Mouse (Mus musculus): Measurements from ENCODE around the gene Zfp385c. TPM values are rescaled to one million over a fixed set of nuclear protein-coding genes. Genes with fewer than 3 reads are reported as not detected.
"Not testable (repeated sequence)": the region's sequence is repeated elsewhere in the genome, so short reads cannot be mapped to it uniquely, and the experiment has no call there.

Gene Zfp385c
- total RNA-seq, 1 experiment from 2014 or later, result not detected

DNA sequence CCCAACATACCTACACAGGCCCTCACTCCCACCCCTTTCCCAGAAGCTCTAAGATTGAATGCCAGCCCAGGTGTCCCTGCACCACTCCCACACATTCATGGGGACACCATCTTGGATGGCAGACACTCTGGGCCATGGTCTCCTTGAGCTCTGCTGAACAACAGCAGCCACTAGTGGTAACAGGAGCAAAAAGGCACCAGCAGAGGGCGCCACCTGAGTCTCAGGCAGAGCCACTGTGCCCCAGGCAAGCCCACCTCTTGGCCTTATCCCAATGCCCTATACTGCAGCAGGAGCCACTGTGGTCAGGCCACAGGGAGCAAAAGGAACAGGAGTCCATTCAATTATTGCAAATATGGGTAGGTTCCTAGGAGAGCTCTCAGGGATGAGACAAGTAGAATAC lies 46.0 kb downstream of the Zfp385c start:
- no peak for ATAC-seq (ENCODE audit: extremely low read depth, insufficient number of reproducible peaks, low FRiP score, poor library complexity, severe bottlenecking)

DNA sequence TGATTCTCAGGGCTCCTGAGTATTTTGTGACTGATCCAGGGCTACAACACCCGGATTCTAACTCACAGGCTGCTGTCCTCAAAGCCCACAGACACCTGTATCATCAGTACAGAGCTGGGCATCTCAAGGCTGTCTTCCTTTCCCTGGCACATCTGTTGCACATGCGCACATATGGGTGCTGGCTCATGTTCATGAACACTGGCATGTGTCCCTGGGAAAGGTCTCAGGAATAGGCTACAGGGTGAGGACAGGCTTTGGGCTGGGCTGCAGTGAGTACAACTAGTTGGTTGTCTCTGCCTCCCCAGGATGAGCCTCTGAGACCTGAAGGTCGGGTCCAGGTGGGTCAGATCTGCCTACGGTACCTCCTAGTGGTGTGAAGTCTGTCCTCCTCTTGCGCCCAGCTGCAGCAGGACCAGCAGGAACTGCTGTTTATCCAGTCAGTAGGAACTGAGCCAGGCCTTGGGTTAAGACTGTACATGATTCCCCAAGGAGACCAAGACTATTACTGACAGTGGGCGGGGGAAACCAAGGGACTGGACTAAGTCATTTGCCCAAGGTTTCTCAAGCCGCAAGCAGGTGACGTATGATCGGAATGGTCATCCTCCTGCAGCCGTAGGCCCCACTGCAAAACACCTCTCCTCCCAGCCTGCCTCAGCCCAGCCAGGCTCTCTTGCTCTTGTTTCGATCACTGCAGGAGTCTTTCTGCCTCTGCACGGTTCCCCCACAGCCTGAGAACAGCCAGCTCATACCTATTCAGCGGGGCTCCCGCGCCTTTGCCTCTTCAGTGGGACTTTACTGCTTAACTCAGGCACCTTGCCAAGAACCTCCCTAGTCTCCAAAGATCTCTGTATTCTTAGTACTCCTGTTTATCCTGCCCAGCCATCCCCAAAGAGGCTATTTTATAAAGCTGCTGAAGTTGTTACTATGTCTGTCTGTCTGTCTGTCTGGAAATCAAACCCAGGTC lies 48.4 kb downstream of the Zfp385c start:
- no peak for ATAC-seq (ENCODE audit: extremely low read depth, insufficient number of reproducible peaks, low FRiP score, poor library complexity, severe bottlenecking)

DNA sequence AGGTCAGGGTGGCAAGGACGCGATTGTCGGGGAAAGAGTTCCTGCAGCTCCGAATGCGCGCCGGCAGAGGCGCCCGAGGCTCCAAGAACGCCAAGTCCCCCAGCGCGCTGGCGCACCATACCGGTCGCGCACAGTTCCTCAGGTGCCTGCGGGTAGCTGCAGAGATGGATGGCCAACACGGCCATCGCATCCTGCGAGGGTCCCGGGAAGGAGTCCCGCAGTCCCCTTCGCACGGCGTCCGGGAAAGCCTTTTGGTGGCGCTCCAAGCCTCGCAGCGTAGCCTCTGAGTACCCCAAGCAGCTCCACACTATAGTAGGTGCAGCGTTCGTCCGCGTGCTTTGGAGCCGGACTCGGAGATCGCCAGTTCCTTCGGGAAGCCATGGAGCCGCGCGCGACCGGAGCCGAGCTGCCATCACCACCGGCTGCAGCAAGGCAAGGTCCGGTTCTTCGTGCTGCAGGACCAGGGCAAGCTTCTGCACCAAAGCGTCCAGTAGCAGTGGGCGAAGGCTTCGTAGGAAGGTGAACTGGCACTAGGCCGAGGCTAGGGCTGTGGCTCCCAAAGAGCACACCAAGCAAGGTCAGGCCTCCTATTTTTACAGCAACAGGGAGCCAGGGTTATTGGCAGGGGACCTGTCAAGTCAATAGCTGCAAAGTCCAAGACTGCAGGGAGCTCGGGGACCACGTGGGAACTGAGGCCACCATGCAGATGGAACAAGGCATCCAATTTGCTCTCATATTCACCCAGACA lies 51.9 kb downstream of the Zfp385c start:
- no peak for ATAC-seq (ENCODE audit: extremely low read depth, insufficient number of reproducible peaks, low FRiP score, poor library complexity, severe bottlenecking)

DNA sequence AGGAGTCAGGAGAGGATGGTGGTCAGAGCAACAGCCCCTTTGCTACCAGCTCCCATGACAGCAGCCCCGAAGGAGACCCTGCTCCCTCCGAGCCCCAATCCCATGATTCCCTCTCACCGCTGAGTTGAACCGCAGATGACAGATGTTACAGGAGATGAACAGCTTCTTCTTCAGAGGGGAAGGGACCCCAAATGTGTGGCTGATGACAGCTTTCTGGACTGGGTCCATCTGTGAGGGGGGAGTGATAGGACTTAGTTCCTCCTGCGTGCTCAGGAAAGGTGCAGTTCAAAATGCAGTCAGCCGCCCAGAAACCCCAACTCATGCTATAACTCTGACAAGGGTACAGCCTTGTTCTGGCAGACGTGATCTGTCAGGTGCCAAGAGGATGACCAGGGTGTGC lies 57.7 kb downstream of the Zfp385c start:
- ATAC-seq (ENCODE audit: extremely low read depth, insufficient number of reproducible peaks, low FRiP score, poor library complexity, severe bottlenecking), result no peak

DNA sequence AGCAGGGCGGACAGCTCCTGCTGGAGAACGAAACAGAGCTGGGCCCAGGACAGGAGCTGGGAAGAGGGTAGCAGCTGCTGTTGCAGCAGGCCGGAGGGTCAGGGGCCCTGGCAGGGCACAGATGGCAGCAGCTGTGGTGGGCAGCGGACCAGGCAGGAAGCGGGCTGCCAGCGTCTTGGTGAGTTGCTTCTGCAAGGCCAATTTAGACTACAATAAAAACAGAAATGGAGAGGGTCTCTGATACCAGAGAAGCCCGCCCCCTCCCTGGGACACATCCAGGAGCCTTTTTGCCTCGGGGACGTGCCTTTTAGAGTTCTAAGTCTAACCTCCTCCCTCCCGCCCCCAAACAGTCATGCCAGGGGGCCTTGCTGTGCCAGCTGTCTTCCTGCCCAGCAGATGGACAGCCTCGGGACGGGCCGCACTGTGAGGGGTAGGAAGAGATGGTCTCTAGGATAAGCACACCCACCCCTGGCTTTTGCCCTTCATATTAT lies 63.3 kb downstream of the Zfp385c start:
- ATAC-seq (ENCODE audit: extremely low read depth, insufficient number of reproducible peaks, low FRiP score, poor library complexity, severe bottlenecking), result no peak

DNA sequence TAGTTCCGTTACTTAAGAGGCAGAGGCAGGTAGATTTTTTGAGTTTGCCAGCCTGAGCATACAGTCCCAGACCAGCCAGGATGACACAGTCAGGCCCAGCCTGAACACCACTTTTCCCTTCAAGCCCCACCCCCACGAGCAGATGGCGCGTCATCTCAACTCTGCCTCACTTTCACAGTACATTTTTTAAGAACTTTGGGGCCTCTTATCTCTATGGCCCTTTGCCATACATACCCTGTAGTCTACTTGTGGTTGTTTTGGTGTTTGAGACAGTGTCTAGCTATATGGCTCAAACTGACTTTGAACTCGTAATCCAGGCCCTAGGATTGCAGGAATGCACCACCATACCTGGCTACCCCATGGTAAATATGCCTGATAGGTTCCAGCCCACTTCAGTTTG lies 64.2 kb downstream of the Zfp385c start:
- ATAC-seq (ENCODE audit: extremely low read depth, insufficient number of reproducible peaks, low FRiP score, poor library complexity, severe bottlenecking), result no peak

DNA sequence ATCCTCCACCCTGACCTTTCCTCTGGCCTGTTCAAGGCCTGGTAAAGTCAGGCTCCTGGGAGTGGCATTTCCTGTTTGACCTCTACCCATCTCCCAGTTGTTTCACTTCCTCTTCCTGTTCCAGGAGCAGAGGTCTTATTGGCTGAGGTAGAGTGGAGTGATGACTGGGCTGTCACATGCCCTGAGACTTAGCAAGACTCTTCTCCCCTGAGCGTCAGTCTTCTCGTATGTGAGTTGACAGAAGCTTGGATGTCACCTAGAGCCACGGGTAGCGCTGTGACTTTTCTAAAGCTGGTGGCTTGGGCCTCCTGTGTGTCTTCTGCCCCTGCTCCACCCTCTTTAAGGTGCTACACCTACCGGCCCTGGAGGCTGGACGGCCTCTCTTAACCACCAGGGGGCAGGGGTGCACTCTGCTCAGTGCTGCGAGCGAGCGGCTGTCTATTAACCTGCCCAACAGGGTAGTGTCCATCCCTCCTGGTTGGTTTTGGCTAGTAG lies 65.5 kb downstream of the Zfp385c start:
- ATAC-seq (ENCODE audit: extremely low read depth, insufficient number of reproducible peaks, low FRiP score, poor library complexity, severe bottlenecking), result peak; percentile 77

DNA sequence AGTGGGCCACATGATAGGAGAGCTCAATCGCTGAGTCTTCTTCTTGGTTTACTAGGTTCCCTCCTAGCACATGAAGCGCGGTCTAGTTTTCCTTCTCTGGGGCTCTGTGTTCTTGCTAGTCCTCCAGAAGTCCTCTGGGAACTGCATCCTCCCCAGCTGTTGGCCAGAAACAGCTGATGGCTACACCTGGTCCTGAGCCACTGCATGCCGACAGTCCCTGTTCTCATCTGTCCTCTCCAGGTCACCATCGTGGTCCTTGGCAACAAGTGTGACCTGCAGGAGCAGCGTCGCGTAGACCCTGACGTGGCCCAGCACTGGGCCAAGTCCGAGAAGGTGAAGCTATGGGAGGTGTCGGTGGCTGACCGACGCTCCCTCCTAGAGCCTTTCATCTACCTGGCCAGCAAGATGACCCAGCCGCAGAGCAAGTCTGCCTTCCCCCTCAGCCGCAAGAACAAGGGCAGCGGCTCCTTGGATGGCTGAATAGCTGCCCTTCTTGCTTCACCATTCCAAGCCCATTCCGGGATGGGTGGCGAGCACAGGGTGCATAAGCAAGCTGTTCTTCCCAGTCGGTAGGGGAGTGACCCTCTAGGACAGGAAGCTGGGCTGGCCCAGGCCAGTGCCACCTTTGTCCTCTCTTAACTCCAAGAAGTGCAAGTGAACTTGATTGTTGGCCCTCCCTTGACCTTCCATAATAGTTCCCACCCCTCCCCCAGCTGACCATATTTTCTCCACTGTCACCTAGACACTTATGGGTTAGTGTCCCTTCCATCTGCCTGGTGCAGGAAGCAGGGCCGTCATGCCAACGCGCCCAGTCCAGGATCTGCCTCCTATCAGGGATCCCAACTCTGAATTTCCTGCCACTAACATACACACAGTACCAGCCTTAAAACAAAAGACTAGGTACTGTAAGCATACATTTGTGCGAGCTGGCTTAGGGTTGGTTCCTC lies 66.2 kb downstream of the Zfp385c start:
- no peak for ATAC-seq (ENCODE audit: extremely low read depth, insufficient number of reproducible peaks, low FRiP score, poor library complexity, severe bottlenecking)

DNA sequence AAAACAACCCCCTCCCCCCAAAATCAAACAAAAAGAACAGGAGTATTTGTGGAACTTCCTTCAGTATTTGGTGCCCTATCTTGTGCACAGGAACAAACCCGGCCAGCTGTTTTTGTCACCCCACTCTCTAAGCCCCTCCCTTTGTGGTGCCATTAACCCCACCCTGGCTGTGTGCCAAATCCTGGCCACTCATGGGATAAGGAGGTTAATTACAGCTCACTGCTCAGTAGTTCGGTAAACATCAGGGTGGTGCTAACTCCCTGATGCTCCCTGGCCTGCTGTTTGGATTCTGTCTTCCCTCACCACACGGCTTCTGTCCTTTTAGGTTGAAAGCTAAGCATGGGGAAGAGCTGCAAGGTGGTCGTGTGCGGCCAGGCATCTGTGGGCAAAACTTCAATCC lies 68.4 kb downstream of the Zfp385c start:
- ATAC-seq (ENCODE audit: extremely low read depth, insufficient number of reproducible peaks, low FRiP score, poor library complexity, severe bottlenecking), result no peak

DNA sequence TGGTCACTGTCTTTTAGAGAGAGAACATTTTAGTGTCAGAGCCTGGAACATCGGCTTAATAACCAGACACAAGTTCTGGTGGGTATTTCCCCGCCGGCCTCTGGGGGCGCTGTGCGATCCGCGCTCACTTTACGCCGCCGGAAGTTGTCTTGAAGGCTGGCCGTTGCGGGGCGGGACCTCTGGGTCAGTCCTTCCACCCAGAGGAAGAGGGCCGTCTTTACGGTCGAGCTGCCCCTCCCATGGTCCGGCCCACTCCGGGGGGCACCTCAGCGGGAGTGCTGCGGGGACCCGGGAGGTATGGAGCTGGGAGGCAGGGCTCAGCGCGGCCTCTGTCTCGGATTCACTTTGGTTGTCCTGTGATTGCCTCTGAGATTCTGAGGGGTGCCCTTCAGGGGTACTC lies 69.5 kb downstream of the Zfp385c start:
- ATAC-seq (ENCODE audit: extremely low read depth, insufficient number of reproducible peaks, low FRiP score, poor library complexity, severe bottlenecking), result peak; percentile 60

DNA sequence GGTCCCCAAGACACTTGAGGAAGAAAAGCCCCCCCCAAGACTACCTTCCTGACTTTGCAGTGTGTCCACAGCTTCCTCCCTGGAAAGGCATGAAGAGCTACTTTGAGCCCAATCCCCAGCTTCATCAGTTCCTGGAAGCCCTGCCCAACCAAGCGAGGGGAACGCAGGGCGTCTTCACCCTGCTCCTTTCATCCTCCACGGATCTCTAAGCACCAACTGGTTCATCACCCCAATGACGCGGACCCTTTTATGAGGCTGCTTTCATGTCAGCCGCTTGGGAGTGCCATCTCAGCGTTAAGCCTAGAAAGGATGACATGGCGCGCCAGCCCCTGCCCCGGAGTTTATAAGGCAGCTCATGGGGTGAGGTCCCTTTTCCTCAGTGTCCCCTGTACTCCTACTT lies 72.3 kb downstream of the Zfp385c start, which contains the start of gene Dnajc7:
Dnajc7 (minus strand) TSS at position 187 of the 400 bp plus-strand sequence.
- no peak for ATAC-seq (ENCODE audit: extremely low read depth, insufficient number of reproducible peaks, low FRiP score, poor library complexity, severe bottlenecking)

DNA sequence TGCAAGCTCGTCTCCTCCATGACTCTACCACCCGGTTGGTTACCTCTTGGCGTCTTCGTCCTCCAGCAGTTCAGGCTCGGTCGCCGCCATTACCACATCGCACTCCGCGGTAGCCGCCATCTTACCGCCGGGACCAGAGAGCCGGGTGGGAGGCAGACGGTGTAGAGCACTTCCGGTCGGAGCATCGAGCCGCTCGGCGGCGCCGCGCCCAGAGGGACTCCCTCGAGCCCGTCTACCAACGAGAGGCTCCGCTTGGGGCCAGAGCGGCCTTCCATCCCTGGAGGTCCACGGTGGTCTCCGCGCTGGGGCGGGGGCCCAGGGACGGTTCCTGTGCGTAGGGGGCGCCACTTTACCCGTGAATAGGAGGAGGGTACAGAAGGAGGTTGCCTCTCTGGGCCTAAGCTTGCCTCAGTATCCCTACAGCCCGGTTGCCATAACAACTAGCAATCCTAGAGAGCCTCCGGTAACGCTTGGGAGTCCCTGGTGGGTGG lies 72.7 kb downstream of the Zfp385c start:
- ATAC-seq (ENCODE audit: extremely low read depth, insufficient number of reproducible peaks, low FRiP score, poor library complexity, severe bottlenecking), result peak; percentile 78

DNA sequence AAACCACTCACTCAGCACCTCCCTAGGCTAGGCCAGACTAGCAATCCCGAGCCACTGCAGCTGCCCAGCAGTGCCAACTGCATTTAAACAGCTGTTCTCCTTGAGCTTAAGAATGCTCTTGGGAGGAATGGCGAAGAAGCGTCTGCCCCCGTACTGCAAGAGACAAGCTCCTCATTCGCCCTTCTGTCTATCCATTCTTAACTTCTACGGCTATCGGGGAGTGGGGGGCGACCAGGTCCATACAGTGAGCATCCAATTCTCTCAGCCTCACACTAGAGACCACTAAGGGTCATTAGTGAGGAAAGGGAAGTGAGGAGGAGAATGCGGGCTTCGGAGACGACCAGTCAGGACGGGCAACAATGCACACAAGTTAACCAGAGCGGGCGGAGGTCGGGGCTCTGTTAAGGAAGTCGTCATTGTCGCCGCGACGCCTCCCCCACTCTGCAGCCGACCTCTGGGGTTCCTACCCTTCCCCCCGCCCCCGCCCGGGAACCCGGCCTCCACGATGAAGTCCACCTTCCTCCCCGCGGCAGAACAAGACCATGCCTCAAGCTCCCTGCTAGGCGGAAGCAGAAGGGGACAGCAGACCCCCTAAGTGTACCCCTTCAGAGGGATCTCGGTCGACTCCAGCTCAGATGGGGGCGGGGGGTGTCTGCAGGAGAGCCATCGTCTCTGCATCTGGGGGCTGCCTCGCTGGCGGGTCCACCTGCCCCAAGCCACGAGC lies 73.3 kb downstream of the Zfp385c start, which contains the start of gene Nkiras2:
Nkiras2 (plus strand) TSS at position 484 of the 724 bp plus-strand sequence.
- peak; percentile 41; the same call in 1 of the 2 replicates for ATAC-seq (ENCODE audit: extremely low read depth, insufficient number of reproducible peaks, low FRiP score, poor library complexity, severe bottlenecking)

DNA sequence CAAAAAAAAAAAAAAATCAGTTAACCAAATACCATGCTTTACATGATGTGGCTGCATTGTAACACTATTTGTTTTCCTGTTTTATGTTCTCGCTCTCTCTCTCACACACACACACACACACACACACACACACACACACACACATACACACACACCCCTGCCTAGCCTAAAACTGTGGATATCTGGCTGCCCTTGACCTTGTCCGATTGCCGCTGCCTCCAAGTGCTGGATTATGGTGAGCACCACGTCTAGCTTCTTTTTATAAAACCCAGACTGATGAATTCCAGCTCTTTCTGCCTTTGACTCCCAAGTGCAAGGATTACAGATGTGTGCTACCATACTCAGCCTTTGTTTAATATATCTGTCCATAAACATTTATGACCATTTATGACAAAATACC lies 74.8 kb downstream of the Zfp385c start:
- ATAC-seq (ENCODE audit: extremely low read depth, insufficient number of reproducible peaks, low FRiP score, poor library complexity, severe bottlenecking), result no peak

DNA sequence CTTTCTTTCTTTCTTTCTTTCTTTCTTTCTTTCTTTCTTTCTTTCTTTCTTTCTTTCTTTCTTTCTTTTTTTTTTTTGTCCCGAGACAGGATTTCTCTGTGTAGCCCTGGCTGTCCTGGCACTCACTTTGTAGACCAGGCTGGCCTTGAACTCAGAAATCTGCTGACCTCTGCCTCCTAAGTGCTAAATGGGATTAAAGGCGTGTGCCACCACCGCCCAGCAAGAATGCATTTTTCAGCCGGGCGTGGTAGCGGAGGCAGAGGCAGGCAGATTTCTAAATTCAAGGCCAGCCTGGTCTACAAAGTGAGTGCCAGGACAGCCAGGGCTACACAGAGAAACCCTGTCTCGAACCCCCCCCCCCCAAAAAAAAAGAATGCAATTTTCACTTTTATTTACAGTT lies 75.4 kb downstream of the Zfp385c start:
- not testable (repeated sequence) for ATAC-seq (ENCODE audit: extremely low read depth, insufficient number of reproducible peaks, low FRiP score, poor library complexity, severe bottlenecking)

DNA sequence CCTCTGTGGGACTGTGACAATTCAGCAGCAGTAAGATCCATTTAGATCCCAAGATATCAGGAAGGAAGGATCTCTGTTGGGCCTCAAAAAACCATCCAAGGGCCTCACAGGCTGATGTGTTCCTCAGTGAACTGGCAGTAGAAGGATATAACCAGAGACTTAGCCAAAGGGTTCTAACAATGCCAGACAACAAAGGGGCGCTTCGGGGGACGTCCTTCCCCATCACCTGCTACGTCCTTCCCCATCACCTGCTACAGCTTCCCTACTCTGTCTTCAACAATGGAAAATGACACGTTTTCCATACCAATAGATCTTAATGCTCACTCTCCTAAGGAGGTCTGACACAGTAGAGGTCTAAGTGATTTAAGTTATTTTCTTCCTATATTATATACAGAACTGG lies 75.9 kb downstream of the Zfp385c start:
- no peak for ATAC-seq (ENCODE audit: extremely low read depth, insufficient number of reproducible peaks, low FRiP score, poor library complexity, severe bottlenecking)

DNA sequence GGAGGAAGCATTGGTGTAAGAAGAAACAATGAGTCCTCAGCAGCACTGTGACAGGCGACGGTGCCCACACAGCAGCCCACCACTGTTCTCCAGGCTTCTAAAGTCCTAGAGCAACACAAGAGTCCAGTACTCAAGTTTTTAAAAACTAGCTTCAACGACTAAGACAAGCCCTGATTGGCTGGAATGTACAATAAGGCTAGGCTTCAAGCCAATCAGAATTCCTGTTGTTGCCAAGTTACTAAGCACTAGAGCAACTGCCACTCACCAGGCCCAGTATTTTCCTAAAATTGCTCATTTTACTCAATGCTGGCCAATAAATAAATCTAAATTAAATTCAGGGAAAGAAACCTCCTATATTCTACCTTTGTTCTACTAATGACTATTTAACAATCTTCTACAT lies 79.0 kb downstream of the Zfp385c start:
- no peak for ATAC-seq (ENCODE audit: extremely low read depth, insufficient number of reproducible peaks, low FRiP score, poor library complexity, severe bottlenecking)

DNA sequence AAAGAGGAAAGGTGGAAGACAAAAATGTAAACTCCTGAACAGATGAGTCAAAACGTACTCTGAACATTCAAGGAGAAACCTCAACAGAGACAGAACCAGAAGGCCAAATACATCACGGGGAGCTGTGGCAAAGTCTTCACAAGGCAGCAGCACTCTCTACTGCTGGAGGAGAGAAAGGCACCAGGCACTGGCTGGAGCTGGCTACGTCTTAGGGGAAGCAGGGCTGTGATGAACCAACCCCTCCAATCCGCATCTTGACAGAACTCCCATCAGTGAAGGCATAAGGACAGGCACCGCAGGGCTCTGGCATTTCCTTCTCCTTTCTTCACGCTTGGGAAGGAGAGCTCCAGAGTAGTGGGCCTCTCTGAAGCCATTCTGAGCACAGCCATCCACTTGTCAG lies 80.6 kb downstream of the Zfp385c start:
- no peak for ATAC-seq (ENCODE audit: extremely low read depth, insufficient number of reproducible peaks, low FRiP score, poor library complexity, severe bottlenecking)

All from neutrophil, adult 5-6 weeks (primary cell).